Mouse (Mus musculus) cerebellum, adult 2 months (tissue): ENCODE results near the gene Dync2li1.

Experiments
- CTCF ChIP-seq: fragments of 200-500 bp; IDR thresholded peaks from 2 replicates; pipeline ENCODE4 v1.5.1; 2011; ENCODE audit warnings: low read depth, mild to moderate bottlenecking, control low read depth, low read length, moderate library complexity, borderline replicate concordance; ENCODE audit not compliant: insufficient read depth
- POLR2A ChIP-seq: fragments of 200-500 bp; IDR thresholded peaks from 2 replicates; pipeline ENCODE4 v1.6.1; 2011; ENCODE audit warnings: low read length, control low read depth, borderline replicate concordance; ENCODE audit not compliant: insufficient read depth

GRCm38 (mm10) chr17:84579817-84580216, 46.5 kb upstream of the Dync2li1 start:
- TF ChIP-seq CTCF = no peak
- TF ChIP-seq POLR2A = no peak
